Mouse (Mus musculus) midbrain, embryonic 11.5 days (tissue): ENCODE results near the gene Wdr41. TPM values are rescaled to one million over a fixed set of nuclear protein-coding genes. Genes with fewer than 3 reads are reported as not detected.

ENCODE experiments used
- ATAC-seq: fragments of 200-750 bp; cut with Nextera tagmentation; 2 replicates; pipeline ENCODE4 v1.8.0; 2017; ENCODE audit warnings: moderate TSS enrichment, moderate library complexity; ENCODE audit not compliant: low FRiP score
- DNase-seq: peaks from one replicate; pipeline ENCODE4 v3.0.0; 2015; ENCODE audit warnings: low spot score; ENCODE audit errors: missing footprints
- H3K27ac ChIP-seq: fragments of 300-500 bp; sonication (generic); 2 replicates; pipeline ENCODE4 v1.5.1; 2014; ENCODE audit warnings: low read depth, low read length
- H3K27me3 ChIP-seq: fragments of 300-500 bp; sonication (generic); 2 replicates; pipeline ENCODE4 v1.6.1; 2014; ENCODE audit warnings: mild to moderate bottlenecking, low read length, moderate library complexity, mixed read lengths; ENCODE audit not compliant: control insufficient read depth, insufficient read depth
- H3K36me3 ChIP-seq: fragments of 300-500 bp; sonication (generic); 2 replicates; pipeline ENCODE4 v1.6.1; 2014; ENCODE audit warnings: mild to moderate bottlenecking, low read length, moderate library complexity, mixed read lengths; ENCODE audit not compliant: control insufficient read depth, insufficient read depth
- H3K4me1 ChIP-seq: fragments of 300-500 bp; sonication (generic); 2 replicates; pipeline ENCODE4 v1.6.1; 2014; ENCODE audit warnings: low read length; ENCODE audit not compliant: control insufficient read depth, insufficient read depth
- H3K4me2 ChIP-seq: fragments of 300-500 bp; sonication (generic); 2 replicates; pipeline ENCODE4 v1.6.1; 2014; ENCODE audit warnings: mild to moderate bottlenecking, moderate library complexity
- H3K4me3 ChIP-seq: fragments of 300-500 bp; sonication (generic); 2 replicates; pipeline ENCODE4 v1.5.1; 2014; ENCODE audit warnings: low read depth, low read length
- H3K9ac ChIP-seq: fragments of 300-500 bp; sonication (generic); 2 replicates; pipeline ENCODE4 v1.6.1; 2014; ENCODE audit warnings: low read length
- H3K9me3 ChIP-seq: fragments of 300-500 bp; sonication (generic); 2 replicates; pipeline ENCODE4 v1.6.1; 2016; ENCODE audit warnings: low read length; ENCODE audit not compliant: control insufficient read depth
- WGBS: fragments of 180-500 bp; shearing (Covaris S2); extraction: QIAGEN DNeasy Blood & Tissue Kit; methylation state at CpG from one replicate; pipeline ENCODE4 v1.1.7; 2014; 5-methylcytosine and 5-hydroxymethylcytosine counted together
- polyA plus RNA-seq: library from polyadenylated mRNA; unstranded; fragments of >200 nt; fragmentation: Nextera tagmentation; extraction: Ambion mirVana; gene quantifications from 2 replicates; pipeline ENCODE4 v1.2.1, GENCODE M21; 2014

Gene Wdr41
- polyA plus RNA-seq, 1 experiment from 2014 or later, result 23.7 TPM

- Histone ChIP-seq H3K4me3 (no peak overlapping the region), H3K27me3 (no peaks in the 10 kb centered on the region), H3K4me2 (no peak overlapping the region), H3K4me1 (no peaks in the 10 kb centered on the region), H3K9me3 (no peaks in the 10 kb centered on the region), H3K9ac (no peak overlapping the region), H3K27ac (no peak overlapping the region), H3K36me3 (no peaks in the 10 kb centered on the region)
- ATAC-seq, result no peak
- WGBS, result 88% methylated on average over 6 of the region's 6 CpGs
- peak; percentile 31 for DNase-seq
These were observed 54.7 kb downstream of the Wdr41 start for GRCm38 (mm10) chr13:95030828-95031227.

GRCm38 (mm10) chr13:95032127-95032831 lies 56.1 kb downstream of the Wdr41 start:
- ATAC-seq (no peak), DNase-seq (peak; percentile 83)
- H3K27ac ChIP-seq, result no peak overlapping the region

DNA sequence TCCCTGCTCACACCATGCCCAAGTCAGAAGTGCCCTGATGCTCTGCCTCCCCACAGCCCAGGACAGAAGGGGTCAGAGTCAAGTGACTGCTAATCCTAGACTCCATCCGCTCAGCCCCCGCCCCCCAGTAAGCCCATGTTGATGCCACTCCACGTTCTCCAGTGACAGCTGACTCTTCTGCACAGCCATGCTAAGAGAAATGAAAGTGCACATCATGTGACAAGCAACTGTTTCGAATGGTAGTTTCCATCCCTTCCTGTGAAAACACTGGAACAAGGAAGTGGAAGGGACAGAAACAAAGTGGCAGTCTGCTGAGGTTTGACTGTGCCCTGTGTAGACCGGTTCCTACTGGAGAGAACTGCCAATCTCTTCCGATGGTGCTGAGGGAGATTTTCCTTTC lies 56.8 kb downstream of the Wdr41 start:
- DNase-seq (no peak), ATAC-seq (no peak)
- Histone ChIP-seq H3K9ac (no peak overlapping the region), H3K36me3 (no peaks in the 10 kb centered on the region), H3K9me3 (no peaks in the 10 kb centered on the region), H3K4me1 (no peaks in the 10 kb centered on the region), H3K27ac (no peak overlapping the region), H3K4me2 (no peak overlapping the region), H3K4me3 (no peak overlapping the region), H3K27me3 (no peaks in the 10 kb centered on the region)
- WGBS, result 81% methylated on average over 6 of the region's 6 CpGs

More at GRCm38 (mm10) chr13:95032127-95032831, 56.1 kb downstream of the Wdr41 start:
- Histone ChIP-seq H3K27me3 (no peaks in the 10 kb centered on the region), H3K9ac (no peak overlapping the region), H3K4me3 (no peak overlapping the region), H3K36me3 (no peaks in the 10 kb centered on the region), H3K4me1 (no peaks in the 10 kb centered on the region), H3K4me2 (no peak overlapping the region), H3K9me3 (no peaks in the 10 kb centered on the region)
- 78% methylated on average over 17 of the region's 17 CpGs for WGBS

DNA sequence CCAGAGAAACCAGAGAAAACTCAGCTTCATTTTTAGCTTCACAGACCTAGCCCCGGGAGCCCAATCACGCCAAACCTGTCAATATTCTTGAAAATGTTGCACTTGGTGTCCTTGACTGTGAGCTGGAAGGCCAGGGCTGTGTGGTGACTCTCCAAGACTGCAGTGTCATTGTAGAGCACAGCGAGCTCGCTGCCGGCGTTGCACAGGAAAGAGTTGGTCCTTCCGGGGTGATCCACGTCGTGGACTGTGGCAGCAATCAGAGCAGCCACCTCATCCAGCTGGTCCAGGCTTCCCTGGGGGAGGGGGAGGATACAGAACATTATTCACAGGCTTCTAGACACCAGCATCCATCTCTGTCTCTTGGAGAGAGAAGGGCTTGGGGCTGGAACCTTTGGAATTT lies 58.0 kb downstream of the Wdr41 start:
- no peak overlapping the region for H3K9ac ChIP-seq
- no peaks in the 10 kb centered on the region for H3K27me3 ChIP-seq
- no peaks in the 10 kb centered on the region for H3K36me3 ChIP-seq
- no peak overlapping the region for H3K4me3 ChIP-seq
- H3K4me2 ChIP-seq, result no peak overlapping the region
- 90% methylated on average over 9 of the region's 9 CpGs for WGBS
- H3K4me1 ChIP-seq, result no peaks in the 10 kb centered on the region
- DNase-seq (peak; percentile 59), ATAC-seq (no peak)
- no peak overlapping the region for H3K27ac ChIP-seq
- no peaks in the 10 kb centered on the region for H3K9me3 ChIP-seq

DNA sequence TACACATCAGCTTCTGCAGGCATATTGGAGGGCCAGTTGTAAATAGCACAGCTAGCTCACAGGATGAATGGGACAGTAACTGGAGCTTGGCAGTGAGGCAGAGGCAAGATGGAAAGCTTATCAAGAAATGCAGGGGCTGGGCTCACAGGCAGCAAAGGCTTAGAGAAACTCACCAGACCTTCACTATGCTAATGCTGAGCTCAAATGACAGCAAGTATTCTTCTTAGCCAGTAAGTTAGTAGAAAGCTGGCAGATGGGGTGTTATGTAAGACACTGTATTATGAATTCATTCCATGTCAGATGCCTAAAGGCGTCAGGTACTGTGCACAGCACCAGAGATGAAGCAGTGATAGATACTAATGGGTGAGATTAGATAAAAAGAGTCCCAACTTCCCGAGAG lies 58.6 kb downstream of the Wdr41 start:
- WGBS, result 84% methylated on average over 2 of the region's 2 CpGs
- Histone ChIP-seq H3K36me3 (no peaks in the 10 kb centered on the region), H3K27ac (no peak overlapping the region), H3K9ac (no peak overlapping the region), H3K4me2 (no peak overlapping the region), H3K27me3 (no peaks in the 10 kb centered on the region), H3K4me1 (no peaks in the 10 kb centered on the region), H3K9me3 (no peaks in the 10 kb centered on the region), H3K4me3 (no peak overlapping the region)
- DNase-seq, result peak; percentile 66
- ATAC-seq, result no peak

GRCm38 (mm10) chr13:95038200-95038599 lies 62.1 kb downstream of the Wdr41 start:
- Histone ChIP-seq H3K36me3 (no peaks in the 10 kb centered on the region), H3K27me3 (no peaks in the 10 kb centered on the region), H3K4me1 (no peaks in the 10 kb centered on the region), H3K27ac (no peak overlapping the region), H3K9me3 (no peaks in the 10 kb centered on the region), H3K9ac (no peak overlapping the region), H3K4me2 (no peak overlapping the region), H3K4me3 (no peak overlapping the region)
- WGBS, result 93% methylated on average over 4 of the region's 4 CpGs
- DNase-seq, result peak; percentile 39
- no peak for ATAC-seq

DNA sequence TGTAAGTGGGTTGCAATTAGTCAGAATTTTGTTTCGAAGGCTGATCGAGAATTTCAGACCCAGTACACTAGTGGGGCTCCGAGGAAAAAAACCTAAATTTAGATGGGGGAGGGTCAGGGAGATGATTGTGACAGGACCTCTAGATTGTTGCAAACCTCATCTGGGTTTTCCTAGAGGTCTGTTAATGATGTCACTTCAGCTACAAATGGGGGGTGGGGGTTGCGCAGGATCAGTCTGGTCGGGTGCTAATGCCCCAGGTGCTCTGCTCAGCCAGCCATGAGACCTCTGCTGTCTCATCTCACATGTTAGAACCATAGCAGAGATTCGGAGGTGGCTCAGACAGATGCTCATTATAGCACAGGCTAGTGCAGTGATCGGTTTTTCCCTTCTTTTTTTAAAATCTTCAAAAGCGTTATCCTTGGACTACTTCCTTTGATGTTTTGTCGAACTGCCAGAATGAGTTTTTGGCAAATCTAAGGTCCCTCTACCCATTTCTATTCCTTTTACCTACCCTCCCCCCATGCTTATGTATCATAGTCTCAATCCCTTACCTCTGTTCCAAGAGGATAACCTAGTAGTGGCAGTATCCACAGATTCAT lies 64.1 kb downstream of the Wdr41 start:
- DNase-seq (peak; percentile 65), ATAC-seq (no peak)
- Histone ChIP-seq H3K4me2 (no peak overlapping the region), H3K4me3 (no peak overlapping the region), H3K27ac (no peak overlapping the region), H3K4me1 (no peaks in the 10 kb centered on the region), H3K9me3 (no peaks in the 10 kb centered on the region), H3K36me3 (no peaks in the 10 kb centered on the region), H3K27me3 (no peaks in the 10 kb centered on the region), H3K9ac (no peak overlapping the region)
- 85% methylated on average over 9 of the region's 9 CpGs for WGBS

DNA sequence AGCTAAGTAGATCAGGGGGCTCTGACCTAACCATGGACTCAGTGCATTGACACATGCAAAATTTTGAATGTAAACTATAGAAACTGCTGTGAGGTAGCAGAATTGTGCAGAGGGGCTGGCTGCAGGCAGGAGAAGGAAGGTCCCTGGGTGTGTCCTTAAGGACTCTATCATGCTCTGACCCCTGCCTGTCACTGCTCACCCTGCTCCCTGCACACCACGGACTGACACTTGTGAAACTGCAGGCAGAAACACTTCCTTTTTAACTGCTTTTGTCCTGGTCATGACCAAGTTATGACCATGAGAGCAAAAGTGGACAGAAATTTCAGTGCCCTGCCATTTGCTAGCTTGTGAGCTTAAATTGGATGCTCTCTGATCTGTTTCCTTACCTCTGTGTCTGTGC lies 68.0 kb downstream of the Wdr41 start:
- no peaks in the 10 kb centered on the region for H3K36me3 ChIP-seq
- WGBS, result 61% methylated on average over 1 of the region's 1 CpGs
- H3K9ac ChIP-seq, result no peak overlapping the region

GRCm38 (mm10) chr13:95050398-95050797 lies 74.3 kb downstream of the Wdr41 start:
- ATAC-seq (no peak), DNase-seq (no peak)
- Histone ChIP-seq H3K4me2 (no peak overlapping the region), H3K27ac (no peak overlapping the region), H3K36me3 (no peaks in the 10 kb centered on the region), H3K4me1 (no peaks in the 10 kb centered on the region), H3K4me3 (no peak overlapping the region), H3K9ac (no peak overlapping the region), H3K9me3 (no peaks in the 10 kb centered on the region), H3K27me3 (no peaks in the 10 kb centered on the region)
- WGBS, result 84% methylated on average over 4 of the region's 4 CpGs

More for the DNA sequence above, 68.0 kb downstream of the Wdr41 start:
- Histone ChIP-seq H3K4me1 (no peaks in the 10 kb centered on the region), H3K9me3 (no peaks in the 10 kb centered on the region), H3K4me3 (no peak overlapping the region), H3K27me3 (no peaks in the 10 kb centered on the region), H3K27ac (no peak overlapping the region), H3K4me2 (no peak overlapping the region)
- DNase-seq (no peak), ATAC-seq (no peak)
